ENCODE assay signal across 9 mouse cellular contexts in genomic region chr5:121477680-121478079, GRCm38 (mm10). TPM values are rescaled to one million over a fixed set of nuclear protein-coding genes. Genes with fewer than 3 reads are reported as not detected.
DNase-seq lines count a peak whose midpoint lies in the region; ATAC-seq and TF ChIP-seq lines count a peak whose summit lies in the region.
"Had no signal": no experiment of that assay in that cellular context is flagged by ENCODE, and none has a peak within 500 bp of the region (broad histone marks: within the 10 kb centered on the region; RNA-seq: fewer than 3 reads in every experiment).

No protein-coding gene starts in this region.

- no peak for ATAC-seq in forebrain, embryonic 14.5 days
- ATAC-seq in forebrain, embryonic 15.5 days (replicated peaks): no peak
- no peak for ATAC-seq in liver, embryonic 11.5 days (replicated peaks; ENCODE audit: low FRiP score)
- ATAC-seq in midbrain, postnatal 0 days (ENCODE audit: low FRiP score): no peak

- peak; percentile 31 for TF ChIP-seq CTCF in liver, adult 2 months (IDR thresholded peaks at IDR 0.05; ENCODE audit: low read depth, low read length)
- TF ChIP-seq CTCF in midbrain, postnatal 0 days (IDR thresholded peaks at IDR 0.05): peak; percentile 85

- H3K4me3 ChIP-seq in forebrain, embryonic 14.5 days (ENCODE audit: low read depth, low read length): no peak overlapping the region
- no peak overlapping the region for H3K4me3 ChIP-seq in forebrain, embryonic 15.5 days
- no peak overlapping the region for H3K4me3 ChIP-seq in liver, adult 2 months (ENCODE audit: insufficient read depth, low read depth, low read length)
- no peak overlapping the region for H3K4me3 ChIP-seq in liver, embryonic 11.5 days (ENCODE audit: low read depth, low read length)
- H3K4me3 ChIP-seq in midbrain, postnatal 0 days (ENCODE audit: low read depth, low read length): no peak overlapping the region

- H3K9ac ChIP-seq in forebrain, embryonic 14.5 days (ENCODE audit: low read length): no peak overlapping the region
- H3K9ac ChIP-seq in forebrain, embryonic 15.5 days (replicated peaks): no peak overlapping the region
- no peak overlapping the region for H3K9ac ChIP-seq in liver, adult 2 months (ENCODE audit: low read depth, low read length)
- no peak overlapping the region for H3K9ac ChIP-seq in liver, embryonic 11.5 days (ENCODE audit: low read depth, low read length)
- H3K9ac ChIP-seq in midbrain, postnatal 0 days (replicated peaks; ENCODE audit: low read length, poor library complexity, severe bottlenecking): no peak overlapping the region

- WGBS in forebrain, embryonic 14.5 days: 35% methylated on average over 3 of the region's 3 CpGs
- 38% methylated on average over 3 of the region's 3 CpGs for WGBS in forebrain, embryonic 15.5 days
- WGBS in liver, adult 2 months: 35% methylated on average over 3 of the region's 3 CpGs
- 32% methylated on average over 3 of the region's 3 CpGs for WGBS in liver, embryonic 11.5 days
- 33% methylated on average over 3 of the region's 3 CpGs for WGBS in midbrain, postnatal 0 days

- TF ChIP-seq POLR2A in liver, adult 2 months (IDR thresholded peaks at IDR 0.05; ENCODE audit: extremely low read depth, insufficient read depth, low read length): no peak

- no peaks in the 10 kb centered on the region for H3K36me3 ChIP-seq in forebrain, embryonic 14.5 days (ENCODE audit: control insufficient read depth, insufficient read depth, low read length)
- H3K36me3 ChIP-seq in forebrain, embryonic 15.5 days: no peaks in the 10 kb centered on the region
- H3K36me3 ChIP-seq in liver, adult 2 months (ENCODE audit: control insufficient read depth, insufficient read depth, low read length): no peaks in the 10 kb centered on the region
- H3K36me3 ChIP-seq in liver, embryonic 11.5 days (ENCODE audit: control insufficient read depth, insufficient read depth, low read length): no peaks in the 10 kb centered on the region
- no peaks in the 10 kb centered on the region for H3K36me3 ChIP-seq in midbrain, postnatal 0 days (ENCODE audit: insufficient read depth, low read length)

- no peaks in the 10 kb centered on the region for H3K9me3 ChIP-seq in forebrain, embryonic 14.5 days (replicated peaks; ENCODE audit: control insufficient read depth, low read length)
- H3K9me3 ChIP-seq in forebrain, embryonic 15.5 days: no peaks in the 10 kb centered on the region
- H3K9me3 ChIP-seq in liver, embryonic 11.5 days (ENCODE audit: control insufficient read depth, low read length): no peaks in the 10 kb centered on the region
- no peaks in the 10 kb centered on the region for H3K9me3 ChIP-seq in midbrain, postnatal 0 days (ENCODE audit: low read length)

- no peaks in the 10 kb centered on the region for H3K4me1 ChIP-seq in forebrain, embryonic 14.5 days (ENCODE audit: control insufficient read depth, insufficient read depth, low read length)
- no peaks in the 10 kb centered on the region for H3K4me1 ChIP-seq in forebrain, embryonic 15.5 days
- H3K4me1 ChIP-seq in liver, adult 2 months (ENCODE audit: control insufficient read depth, insufficient read depth, low read length): no peaks in the 10 kb centered on the region
- H3K4me1 ChIP-seq in liver, embryonic 11.5 days (replicated peaks; ENCODE audit: control insufficient read depth, insufficient read depth, low read length): peaks cover 18% of the 10 kb centered on the region
- no peaks in the 10 kb centered on the region for H3K4me1 ChIP-seq in midbrain, postnatal 0 days (ENCODE audit: insufficient read depth, low read length)

- no peaks in the 10 kb centered on the region for H3K79me2 ChIP-seq in liver, adult 2 months (ENCODE audit: control insufficient read depth, insufficient read depth, low read length)

- H3K27ac ChIP-seq in forebrain, embryonic 14.5 days (ENCODE audit: low read depth, low read length): no peak overlapping the region
- H3K27ac ChIP-seq in forebrain, embryonic 15.5 days (replicated peaks): no peak overlapping the region
- H3K27ac ChIP-seq in liver, adult 2 months (replicated peaks; ENCODE audit: insufficient read depth, low read depth, low read length): no peak overlapping the region
- H3K27ac ChIP-seq in liver, embryonic 11.5 days (ENCODE audit: low read depth, low read length): no peak overlapping the region
- no peak overlapping the region for H3K27ac ChIP-seq in midbrain, postnatal 0 days (ENCODE audit: low read depth, low read length)

- no peak overlapping the region for H3K4me2 ChIP-seq in forebrain, embryonic 14.5 days (ENCODE audit: low read length)
- H3K4me2 ChIP-seq in forebrain, embryonic 15.5 days (replicated peaks): no peak overlapping the region
- H3K4me2 ChIP-seq in liver, embryonic 11.5 days: no peak overlapping the region
- H3K4me2 ChIP-seq in midbrain, postnatal 0 days (ENCODE audit: low read depth, low read length, poor library complexity, severe bottlenecking): no peak overlapping the region

- peak; percentile 89 for DNase-seq in forebrain, embryonic 14.5 days (ENCODE audit: low spot score)
- peak; percentile 61 for DNase-seq in liver, adult 2 months (ENCODE audit: extremely low read depth, low read depth, low spot score)
- no peak for DNase-seq in liver, embryonic 11.5 days (ENCODE audit: low spot score)
- DNase-seq in NIH3T3 (ENCODE audit: low read depth): peak; percentile 90
- DNase-seq in forelimb bud, embryonic 11.5 days (ENCODE audit: low read depth, low spot score): peak; percentile 65
- peak; percentile 86 for DNase-seq in midbrain, postnatal 0 days (ENCODE audit: low spot score)
- DNase-seq in urinary bladder, postnatal 10 days (ENCODE audit: low spot score): no peak

- no peaks in the 10 kb centered on the region for H3K27me3 ChIP-seq in forebrain, embryonic 14.5 days (replicated peaks; ENCODE audit: control insufficient read depth, insufficient read depth, low read length)
- no peaks in the 10 kb centered on the region for H3K27me3 ChIP-seq in forebrain, embryonic 15.5 days
- no peaks in the 10 kb centered on the region for H3K27me3 ChIP-seq in liver, adult 2 months (ENCODE audit: control insufficient read depth, insufficient read depth, low read length)
- no peaks in the 10 kb centered on the region for H3K27me3 ChIP-seq in liver, embryonic 11.5 days (replicated peaks; ENCODE audit: control insufficient read depth, insufficient read depth, low read length)
- no peaks in the 10 kb centered on the region for H3K27me3 ChIP-seq in midbrain, postnatal 0 days (ENCODE audit: insufficient read depth, low read length)

RNA-seq across cellular contexts. Expression of gene Erp29, which starts 25.4 kb away (rescaled TPM):
- polyA plus RNA-seq in forebrain, embryonic 14.5 days (2014; fragmentation: Nextera tagmentation; extraction: Ambion mirVana): 125 and 138 TPM in 2 replicates
- polyA plus RNA-seq in forebrain, embryonic 15.5 days (2015; fragmentation: Nextera tagmentation; extraction: Ambion mirVana): 137 and 144 TPM in 2 replicates
- total RNA-seq in liver, adult 2 months (2014; rRNA removed): 21.9 and 30.0 TPM in 2 replicates
- polyA plus RNA-seq in liver, adult 2 months (2012; rRNA removed): 21.5 and 27.1 TPM in 2 replicates
- polyA plus RNA-seq in liver, embryonic 11.5 days (2014; fragmentation: Nextera tagmentation; extraction: Ambion mirVana): 168 and 175 TPM in 2 replicates
- total RNA-seq in midbrain, postnatal 0 days (2014; rRNA removed): 70.8 and 86.6 TPM in 2 replicates
- polyA plus RNA-seq in midbrain, postnatal 0 days (2015; fragmentation: Nextera tagmentation; extraction: Ambion mirVana): 187 and 202 TPM in 2 replicates

RNA-seq across cellular contexts. Expression of gene Adam1b, which starts 25.6 kb away (rescaled TPM):
- not detected in 2 replicates for polyA plus RNA-seq in forebrain, embryonic 14.5 days (2014; fragmentation: Nextera tagmentation; extraction: Ambion mirVana)
- polyA plus RNA-seq in forebrain, embryonic 15.5 days (2015; fragmentation: Nextera tagmentation; extraction: Ambion mirVana): 0.08 TPM in 1 of 2 replicates, not detected in the other
- not detected in 2 replicates for total RNA-seq in liver, adult 2 months (2014; rRNA removed)
- not detected in 2 replicates for polyA plus RNA-seq in liver, adult 2 months (2012; rRNA removed)
- polyA plus RNA-seq in liver, embryonic 11.5 days (2014; fragmentation: Nextera tagmentation; extraction: Ambion mirVana): not detected in 2 replicates
- not detected in 2 replicates for total RNA-seq in midbrain, postnatal 0 days (2014; rRNA removed)
- not detected in 2 replicates for polyA plus RNA-seq in midbrain, postnatal 0 days (2015; fragmentation: Nextera tagmentation; extraction: Ambion mirVana)
- polyA plus RNA-seq: neural tube, embryonic 14.5 days had no signal

RNA-seq across cellular contexts. Expression of gene Tmem116, which starts 26.0 kb away (rescaled TPM):
- polyA plus RNA-seq in forebrain, embryonic 14.5 days (2014; fragmentation: Nextera tagmentation; extraction: Ambion mirVana): 1.0 and 1.7 TPM in 2 replicates
- 1.0 and 2.2 TPM in 2 replicates for polyA plus RNA-seq in forebrain, embryonic 15.5 days (2015; fragmentation: Nextera tagmentation; extraction: Ambion mirVana)
- total RNA-seq in liver, adult 2 months (2014; rRNA removed): not detected in 2 replicates
- polyA plus RNA-seq in liver, adult 2 months (2012; rRNA removed): 0.20 and 0.21 TPM in 2 replicates
- polyA plus RNA-seq in liver, embryonic 11.5 days (2014; fragmentation: Nextera tagmentation; extraction: Ambion mirVana): 1.1 and 2.6 TPM in 2 replicates
- total RNA-seq in midbrain, postnatal 0 days (2014; rRNA removed): 0.66 and 4.6 TPM in 2 replicates
- 2.0 and 2.5 TPM in 2 replicates for polyA plus RNA-seq in midbrain, postnatal 0 days (2015; fragmentation: Nextera tagmentation; extraction: Ambion mirVana)

Comparison
In these comparisons a context has a peak if more than half of its experiments do, and no peak if none do; other contexts are left out.
1. DNase-seq: peak in forebrain, embryonic 14.5 days (single experiment), liver, adult 2 months (single experiment), NIH3T3 (single experiment), forelimb bud, embryonic 11.5 days (single experiment) and midbrain, postnatal 0 days (single experiment); none in liver, embryonic 11.5 days (single experiment) and urinary bladder, postnatal 10 days (single experiment).